Mouse (Mus musculus): Measurements from ENCODE around the gene Tenm3.

The Tenm3 gene

GRCm38 (mm10) chr8:48236968-48237367, 606.8 kb downstream of the Tenm3 start:
- DNase-seq = no peak

- DNase-seq = no peak
These were observed 610.8 kb downstream of the Tenm3 start for GRCm38 (mm10) chr8:48232927-48233326.

- no peak for DNase-seq
These were observed 611.9 kb downstream of the Tenm3 start for GRCm38 (mm10) chr8:48231882-48232281.

- DNase-seq = no peak
These were observed 612.4 kb downstream of the Tenm3 start for GRCm38 (mm10) chr8:48231389-48231788.

GRCm38 (mm10) chr8:48228676-48229075, 615.1 kb downstream of the Tenm3 start:
- DNase-seq = no peak

- DNase-seq = no peak
These were observed 619.0 kb downstream of the Tenm3 start for GRCm38 (mm10) chr8:48224753-48225152.

GRCm38 (mm10) chr8:48222429-48222769, 621.4 kb downstream of the Tenm3 start:
- peak; percentile 82 for DNase-seq

- no peak for DNase-seq
These were observed 621.9 kb downstream of the Tenm3 start for GRCm38 (mm10) chr8:48221724-48222428.

GRCm38 (mm10) chr8:48221304-48221703, 622.4 kb downstream of the Tenm3 start:
- DNase-seq = no peak

- no peak for DNase-seq
These were observed 623.1 kb downstream of the Tenm3 start for GRCm38 (mm10) chr8:48220529-48221181.

GRCm38 (mm10) chr8:48215071-48215501, 628.7 kb downstream of the Tenm3 start:
- no peak for DNase-seq

- DNase-seq = no peak
These were observed 629.4 kb downstream of the Tenm3 start for GRCm38 (mm10) chr8:48214386-48214785.

- no peak for DNase-seq
These were observed 631.8 kb downstream of the Tenm3 start for GRCm38 (mm10) chr8:48211931-48212330.

GRCm38 (mm10) chr8:48207567-48207966, 636.2 kb downstream of the Tenm3 start:
- no peak for DNase-seq

- DNase-seq = no peak
These were observed 636.8 kb downstream of the Tenm3 start for GRCm38 (mm10) chr8:48206922-48207321.

GRCm38 (mm10) chr8:48204838-48205345, 638.9 kb downstream of the Tenm3 start:
- no peak for DNase-seq

GRCm38 (mm10) chr8:48204114-48204837, 639.5 kb downstream of the Tenm3 start:
- no peak for DNase-seq

- DNase-seq = no peak
These were observed 640.1 kb downstream of the Tenm3 start for GRCm38 (mm10) chr8:48203611-48204010.

- no peak for DNase-seq
These were observed 640.6 kb downstream of the Tenm3 start for GRCm38 (mm10) chr8:48203161-48203560.

GRCm38 (mm10) chr8:48202632-48203031, 641.1 kb downstream of the Tenm3 start:
- no peak for DNase-seq

- no peak for DNase-seq
These were observed 644.6 kb downstream of the Tenm3 start for GRCm38 (mm10) chr8:48199171-48199570.

GRCm38 (mm10) chr8:48195971-48196370, 647.8 kb downstream of the Tenm3 start:
- DNase-seq = no peak

GRCm38 (mm10) chr8:48188586-48188985, 655.2 kb downstream of the Tenm3 start:
- DNase-seq = no peak

- DNase-seq = no peak
These were observed 660.0 kb downstream of the Tenm3 start for GRCm38 (mm10) chr8:48183758-48184157.
